Mouse (Mus musculus): ENCODE measurements at regions not wholly inside any gene's neighbourhood (a gene's known extent, or its start where the extent isn't known, plus 50 kb on each side); places are given as distances from the start of the nearest gene placed in this dataset.

DNA sequence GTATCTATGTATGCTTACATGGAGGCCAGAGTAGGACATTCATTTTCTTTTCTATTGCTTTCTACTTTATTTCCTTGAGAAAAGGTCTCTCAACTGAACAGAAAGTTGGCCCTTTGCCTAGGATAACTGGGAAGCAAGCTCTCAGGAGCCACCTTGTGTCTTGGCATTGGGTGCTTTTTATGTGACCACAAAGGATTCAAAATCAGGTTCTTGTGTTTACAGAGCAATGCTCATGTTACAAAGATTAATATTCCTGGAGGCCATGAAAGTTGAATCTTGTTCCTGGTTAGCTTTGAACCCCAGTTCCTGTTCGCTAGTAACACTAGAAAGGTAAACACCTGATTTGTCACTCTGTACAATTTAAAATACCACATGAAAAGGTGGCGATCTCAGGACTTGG is 65.2 kb upstream of the Impad1 start:
- no peaks in the 10 kb centered on the region for H3K27me3 ChIP-seq (ENCODE audit: control insufficient read depth, insufficient read depth, low read length)
- H3K4me1 ChIP-seq (ENCODE audit: control insufficient read depth, insufficient read depth, low read length) = no peaks in the 10 kb centered on the region
- DNase-seq (ENCODE audit: low spot score) (no peak), ATAC-seq (replicated peaks; ENCODE audit: insufficient number of reproducible peaks, low FRiP score, low TSS enrichment, low read depth) (no peak)
- no peak overlapping the region for H3K27ac ChIP-seq (replicated peaks; ENCODE audit: low read depth, low read length)
- H3K4me2 ChIP-seq (ENCODE audit: low read depth, low read length) = no peak overlapping the region
- no peaks in the 10 kb centered on the region for H3K36me3 ChIP-seq (replicated peaks; ENCODE audit: control insufficient read depth, insufficient read depth, low read depth, low read length)
- H3K9me3 ChIP-seq (replicated peaks; ENCODE audit: control insufficient read depth, low read length) = no peaks in the 10 kb centered on the region
- H3K9ac ChIP-seq (replicated peaks; ENCODE audit: low read length) = no peak overlapping the region
- no peak overlapping the region for H3K4me3 ChIP-seq (ENCODE audit: low read depth, low read length)
- 71% methylated on average over 2 of the region's 2 CpGs for WGBS
